Mouse (Mus musculus) liver, embryonic 14.5 days (tissue): ENCODE measurements at regions not wholly inside any gene's neighbourhood (a gene's known extent, or its start where the extent isn't known, plus 50 kb on each side); places are given as distances from the start of the nearest gene placed in this dataset.

Experiments
- CTCF ChIP-seq: IDR thresholded peaks from 2 replicates; pipeline ENCODE4 v1.5.1; 2016; ENCODE audit warnings: antibody characterized with exemption, low read depth, control low read depth
- EP300 ChIP-seq: IDR thresholded peaks from 2 replicates; pipeline ENCODE4 v1.6.1; 2016; ENCODE audit warnings: antibody characterized with exemption, low read depth

GRCm38 (mm10) chr3:9145612-9146011, 464.3 kb downstream of the Zfp704 start:
- TF ChIP-seq CTCF = no peak
- no peak for TF ChIP-seq EP300
